Mouse (Mus musculus): ENCODE measurements around the gene Ptbp3.

The Ptbp3 gene

GRCm38 (mm10) chr4:59553576-59553975, 4.4 kb upstream of the Ptbp3 start:
- no peak for DNase-seq

GRCm38 (mm10) chr4:59552835-59553234, 3.7 kb upstream of the Ptbp3 start:
- peak in 1 of 2 experiments; percentile 34 for DNase-seq

GRCm38 (mm10) chr4:59551901-59552300, 2.7 kb upstream of the Ptbp3 start:
- DNase-seq, result no peak

- DNase-seq, result no peak
Observed at GRCm38 (mm10) chr4:59549977-59550560, 905 bp upstream of the Ptbp3 start.

GRCm38 (mm10) chr4:59548560-59549174, 497 bp downstream of the Ptbp3 start:
- peak; percentile 73 to 87 for DNase-seq

- DNase-seq, result no peak
Observed at GRCm38 (mm10) chr4:59548011-59548559, 1.1 kb downstream of the Ptbp3 start.

GRCm38 (mm10) chr4:59547136-59547889, 1.9 kb downstream of the Ptbp3 start:
- DNase-seq, result peak in 1 of 2 experiments; percentile 44

GRCm38 (mm10) chr4:59546285-59547071, 2.7 kb downstream of the Ptbp3 start:
- peak in 1 of 2 experiments; percentile 22 for DNase-seq

- DNase-seq, result no peak
Observed at GRCm38 (mm10) chr4:59544654-59545053, 4.5 kb downstream of the Ptbp3 start.

- no peak for DNase-seq
Observed at GRCm38 (mm10) chr4:59543006-59543405, 6.2 kb downstream of the Ptbp3 start.

GRCm38 (mm10) chr4:59536281-59536680, 12.9 kb downstream of the Ptbp3 start:
- no peak for DNase-seq

- DNase-seq, result no peak
Observed at GRCm38 (mm10) chr4:59535624-59536023, 13.5 kb downstream of the Ptbp3 start.

GRCm38 (mm10) chr4:59533268-59533667, 15.9 kb downstream of the Ptbp3 start:
- DNase-seq, result no peak

GRCm38 (mm10) chr4:59531172-59531571, 18.0 kb downstream of the Ptbp3 start:
- DNase-seq, result no peak

GRCm38 (mm10) chr4:59527470-59527869, 21.7 kb downstream of the Ptbp3 start:
- peak; percentile 38 to 47 for DNase-seq

GRCm38 (mm10) chr4:59526728-59527127, 22.4 kb downstream of the Ptbp3 start:
- no peak for DNase-seq

GRCm38 (mm10) chr4:59524875-59525274, 24.3 kb downstream of the Ptbp3 start:
- DNase-seq, result no peak

GRCm38 (mm10) chr4:59510321-59510720, 38.8 kb downstream of the Ptbp3 start:
- no peak for DNase-seq

- DNase-seq, result no peak
Observed at GRCm38 (mm10) chr4:59509558-59509957, 39.6 kb downstream of the Ptbp3 start.

GRCm38 (mm10) chr4:59507766-59508165, 41.4 kb downstream of the Ptbp3 start:
- DNase-seq, result no peak

- DNase-seq, result no peak
Observed at GRCm38 (mm10) chr4:59506704-59507103, 42.5 kb downstream of the Ptbp3 start.

GRCm38 (mm10) chr4:59505481-59505880, 43.7 kb downstream of the Ptbp3 start:
- DNase-seq, result no peak

GRCm38 (mm10) chr4:59491097-59491496, 58.1 kb downstream of the Ptbp3 start:
- no peak for DNase-seq
